Mouse (Mus musculus) cerebellum, adult 11-12 months (tissue): ENCODE results near the gene Aldh3b1.

Source experiments
- DNase-seq: peaks from one replicate; pipeline ENCODE4 v3.0.0; 2022

Aldh3b1 gene

DNA sequence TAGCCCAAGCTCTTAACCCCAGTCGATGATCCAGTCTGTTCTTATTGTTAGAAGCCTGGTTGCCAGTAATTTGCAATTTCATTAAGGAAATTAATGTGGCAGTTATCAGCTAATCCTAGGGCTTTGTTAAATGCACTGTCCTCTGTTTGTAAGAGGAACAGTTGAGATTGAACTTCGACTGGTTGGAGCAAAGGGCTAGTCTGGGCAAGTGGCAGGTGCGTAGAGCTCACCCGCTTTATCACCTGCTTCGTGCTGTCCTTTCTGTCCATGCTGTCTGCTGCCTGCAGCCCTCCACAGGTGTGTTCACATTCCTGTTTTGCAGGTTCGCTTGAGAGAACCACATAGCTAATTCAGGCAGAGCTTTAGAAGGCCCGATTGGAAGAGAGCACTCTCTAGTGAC, 54.6 kb downstream of the Aldh3b1 start:
- no peak for DNase-seq

DNA sequence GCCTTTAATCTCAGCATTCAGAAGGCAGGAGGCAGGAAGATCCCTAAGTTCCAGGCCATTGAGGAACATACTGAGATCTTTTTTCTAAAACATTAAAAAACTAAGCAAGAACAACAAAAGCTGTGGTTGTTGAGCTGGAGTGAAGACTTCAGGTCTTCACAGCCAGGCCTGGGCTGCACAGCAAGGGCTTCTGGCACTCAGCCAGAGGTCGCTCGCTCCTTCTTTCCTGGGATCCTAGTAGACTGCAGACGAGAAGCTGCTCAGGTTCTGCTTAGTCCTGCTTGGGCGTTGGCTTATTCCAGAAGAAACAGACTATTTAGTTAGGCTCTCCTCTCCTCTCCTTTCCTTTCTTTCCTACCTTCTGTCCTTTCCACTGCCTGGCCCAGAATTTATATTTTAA, 57.2 kb downstream of the Aldh3b1 start:
- DNase-seq, result no peak

DNA sequence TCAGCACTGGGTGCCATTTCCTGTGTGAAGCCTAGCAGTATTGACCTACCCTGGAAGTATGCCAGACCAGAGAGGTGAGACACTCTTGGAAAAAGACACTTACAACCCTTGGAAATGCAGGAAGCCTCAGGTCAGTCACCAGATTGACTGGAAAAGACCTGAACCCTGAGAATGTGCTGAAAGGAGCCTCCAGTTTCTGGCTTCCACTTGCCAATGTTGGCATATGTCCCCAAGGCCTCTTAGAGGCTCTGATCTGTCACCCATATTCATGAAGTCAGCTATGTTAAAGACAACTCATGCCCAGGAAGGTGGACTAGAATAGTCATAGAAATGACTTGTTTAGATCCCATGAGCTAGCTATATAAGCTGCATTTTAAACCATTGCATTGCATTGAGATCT, 58.1 kb downstream of the Aldh3b1 start:
- DNase-seq, result no peak

DNA sequence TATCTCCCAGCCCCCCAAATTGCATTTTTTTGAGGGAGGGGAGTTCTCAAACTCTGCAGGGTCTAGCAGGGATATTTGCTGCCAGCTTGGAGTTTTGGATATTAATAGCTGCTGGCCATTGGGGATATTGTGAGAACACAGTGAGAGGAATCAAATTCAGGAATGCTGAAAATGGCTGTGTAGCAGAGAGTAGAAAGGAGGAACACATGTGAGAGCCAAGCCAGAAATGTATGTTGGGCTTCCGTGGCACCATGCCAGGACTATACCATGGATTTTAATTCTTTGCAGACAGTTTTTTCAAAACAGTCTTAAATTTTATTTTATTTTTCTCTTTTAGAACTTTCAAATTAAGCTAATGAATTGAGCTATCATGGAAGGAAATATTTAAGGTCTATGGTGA, 61.3 kb downstream of the Aldh3b1 start:
- no peak for DNase-seq

DNA sequence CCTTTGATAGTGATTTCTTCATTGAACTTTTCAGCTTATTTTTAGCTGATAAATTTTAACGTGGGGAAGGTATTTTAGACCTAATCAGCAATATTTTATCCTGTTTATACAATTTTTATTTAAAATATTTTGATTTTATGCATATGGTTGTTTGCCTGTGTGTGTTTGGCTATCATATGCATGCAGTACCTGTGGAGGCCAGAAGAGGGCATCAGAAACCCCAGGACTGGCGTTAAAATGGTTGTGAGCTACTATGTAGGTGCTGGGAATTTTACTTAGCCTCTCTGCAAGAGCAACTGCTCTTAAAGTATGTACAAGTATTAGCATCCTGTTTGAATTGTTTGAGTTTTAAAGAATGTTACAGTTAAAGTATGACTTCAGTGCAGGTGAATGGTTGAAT, 64.6 kb downstream of the Aldh3b1 start:
- DNase-seq, result no peak
